Mouse (Mus musculus) olfactory bulb, adult 2 months (tissue): ENCODE results near the gene Slc38a10.

Experiments
- CTCF ChIP-seq: fragments of 200-500 bp; IDR thresholded peaks from 2 replicates; pipeline ENCODE4 v1.5.1; 2012; ENCODE audit warnings: low read depth, mild to moderate bottlenecking, low read length, moderate library complexity; ENCODE audit not compliant: insufficient read depth
- POLR2A ChIP-seq: fragments of 200-500 bp; IDR thresholded peaks from 2 replicates; pipeline ENCODE4 v1.6.1; 2012; ENCODE audit warnings: mild to moderate bottlenecking, low read depth, low read length, moderate library complexity; ENCODE audit not compliant: insufficient read depth

GRCm38 (mm10) chr11:120065291-120065690 is 85.9 kb downstream of the Slc38a10 start:
- TF ChIP-seq CTCF (peak; percentile 90), POLR2A (no peak)
